Mouse (Mus musculus): Measurements from ENCODE around the gene Il1r2. TPM values are rescaled to one million over a fixed set of nuclear protein-coding genes. Genes with fewer than 3 reads are reported as not detected.

Il1r2 gene
- 0.50 and 0.74 TPM in 2 replicates for polyA plus RNA-seq (2015; fragmentation: Nextera tagmentation; extraction: Ambion mirVana)

DNA sequence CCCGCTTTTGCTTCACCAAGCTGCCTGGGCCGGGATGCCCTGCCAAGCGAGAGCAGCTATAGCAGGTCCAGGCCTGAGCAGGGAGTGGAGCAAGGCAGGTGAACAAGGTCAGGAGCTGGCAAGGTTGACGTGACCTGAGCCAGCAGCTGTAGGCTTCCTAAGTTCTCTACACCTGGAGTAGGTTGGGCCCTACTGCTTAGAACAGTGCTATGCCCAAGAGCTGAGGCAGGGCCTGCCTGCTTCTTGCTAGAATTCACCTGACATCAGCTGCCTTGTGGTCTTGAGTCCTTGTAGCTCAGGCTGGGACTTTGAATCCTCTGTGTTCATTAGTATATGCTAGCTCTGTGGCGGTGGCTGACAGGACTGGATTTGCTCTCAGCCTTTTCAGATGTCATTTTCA lies at the start of gene Il1r2:
Gene Il1r2, plus strand, starts transcription at position 301 of the 400 bp plus-strand sequence.
- Histone ChIP-seq H3K4me3 (replicated peaks) (no peak within 1 kb of the TSS), H3K36me3 (no peaks in the 10 kb centered on the region), H3K4me2 (no peak within 1 kb of the TSS), H3K27ac (no peak within 1 kb of the TSS), H3K4me1 (no peaks in the 10 kb centered on the region), H3K9me3 (replicated peaks) (no peaks in the 10 kb centered on the region), H3K27me3 (no peaks in the 10 kb centered on the region), H3K9ac (no peak within 1 kb of the TSS)
- ATAC-seq (replicated peaks; ENCODE audit: low FRiP score), result no peak
- 88% methylated on average over 5 of the region's 5 CpGs for WGBS

DNA sequence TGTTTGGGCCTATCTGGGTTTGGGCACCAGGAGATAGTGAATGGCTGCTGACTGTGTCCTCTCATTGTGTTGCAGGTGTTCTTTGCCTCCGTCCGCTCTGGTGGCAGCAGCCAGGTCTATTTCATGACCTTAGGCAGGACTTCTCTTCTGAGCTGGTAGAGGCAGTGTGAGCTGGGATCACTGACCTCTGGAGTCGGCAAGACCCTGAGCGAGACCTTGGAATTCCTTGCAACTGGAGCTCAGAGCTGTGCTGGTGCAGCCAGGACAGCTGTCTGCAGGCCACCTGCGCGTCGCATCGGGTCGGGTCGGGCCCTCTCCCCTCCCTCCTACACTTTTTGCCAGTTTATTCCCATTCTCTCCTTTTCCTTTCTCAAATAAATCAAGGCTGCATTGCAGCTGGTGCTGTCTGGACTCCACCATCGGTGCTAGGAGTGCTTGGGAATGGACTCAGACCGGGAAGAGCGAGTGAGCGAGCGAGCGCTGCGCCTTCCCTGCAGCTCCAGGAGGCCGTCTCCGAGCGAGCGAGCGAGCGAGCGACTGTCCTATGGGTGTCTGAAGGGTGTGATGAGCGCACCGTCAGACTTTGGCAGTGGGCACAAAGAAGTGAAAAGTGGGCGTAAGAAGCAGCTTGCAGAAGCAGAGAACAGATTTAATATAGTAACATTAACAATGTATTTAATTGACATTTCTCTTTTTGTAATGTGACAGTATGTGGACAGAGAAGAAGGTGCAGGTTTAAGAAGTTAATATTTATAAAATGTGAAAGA lies 49.1 kb upstream of the Il1r2 start:
- Histone ChIP-seq H3K27ac (no peak overlapping the region), H3K9ac (no peak overlapping the region), H3K4me1 (no peaks in the 10 kb centered on the region), H3K4me2 (no peak overlapping the region), H3K4me3 (replicated peaks) (no peak overlapping the region), H3K36me3 (peaks cover 79% of the 10 kb centered on the region), H3K9me3 (replicated peaks) (no peaks in the 10 kb centered on the region), H3K27me3 (no peaks in the 10 kb centered on the region)
- WGBS, result 79% methylated on average over 27 of the region's 27 CpGs
- peak; percentile 57; the same call in 1 of the 2 replicates for ATAC-seq (replicated peaks; ENCODE audit: low FRiP score)

DNA sequence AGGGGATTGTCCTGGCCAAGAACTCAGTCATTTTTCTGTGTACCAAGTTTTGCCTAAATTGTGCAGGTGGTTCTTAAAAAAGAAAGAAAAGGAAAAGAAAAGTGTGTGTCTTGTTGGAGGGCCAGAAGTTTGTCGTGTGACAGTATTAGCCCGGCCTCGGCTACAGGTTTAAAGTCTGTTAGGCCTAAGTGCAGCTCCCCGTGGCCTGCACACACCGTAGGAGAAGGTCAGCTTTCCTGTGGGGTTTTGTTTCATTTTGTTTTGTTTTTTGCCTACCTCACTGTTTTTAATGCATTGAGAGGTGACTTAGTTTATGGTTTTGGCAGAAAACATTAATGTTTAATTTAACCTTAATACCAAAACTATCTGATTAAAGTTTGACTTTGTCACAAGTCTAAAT lies 48.5 kb upstream of the Il1r2 start:
- 83% methylated on average over 5 of the region's 5 CpGs for WGBS
- no peak overlapping the region for H3K4me3 ChIP-seq (replicated peaks)
- no peak overlapping the region for H3K27ac ChIP-seq
- H3K36me3 ChIP-seq, result peaks cover 72% of the 10 kb centered on the region
- no peak overlapping the region for H3K9ac ChIP-seq
- H3K4me2 ChIP-seq, result no peak overlapping the region
- no peaks in the 10 kb centered on the region for H3K4me1 ChIP-seq
- no peak for ATAC-seq (replicated peaks; ENCODE audit: low FRiP score)
- H3K9me3 ChIP-seq (replicated peaks), result no peaks in the 10 kb centered on the region
- H3K27me3 ChIP-seq, result no peaks in the 10 kb centered on the region

DNA sequence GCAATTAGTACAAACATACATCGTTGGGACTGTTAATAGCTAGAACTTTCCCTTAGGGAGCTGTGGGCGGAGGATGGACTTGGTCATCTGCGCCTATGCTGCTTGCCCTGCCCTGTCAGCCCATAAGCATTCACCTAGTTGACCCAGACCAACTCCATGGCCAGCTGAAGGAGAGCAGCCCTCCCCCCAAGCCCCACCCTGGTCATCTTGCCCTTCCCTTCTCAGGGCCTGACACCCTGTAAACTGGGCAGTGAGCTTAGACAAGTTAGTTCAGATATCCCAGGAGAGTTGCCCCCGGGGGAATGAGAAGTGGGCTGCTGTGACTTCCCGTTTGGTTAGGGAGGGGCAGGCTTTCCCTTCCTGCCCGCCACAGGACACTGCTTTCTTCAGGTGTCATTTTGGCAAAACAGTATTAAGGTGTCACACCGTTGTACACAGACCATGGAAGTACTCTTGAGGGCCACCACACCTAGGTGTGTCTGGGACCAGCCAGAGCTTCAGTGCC lies 46.7 kb upstream of the Il1r2 start:
- H3K9ac ChIP-seq, result no peak overlapping the region
- ATAC-seq (replicated peaks; ENCODE audit: low FRiP score), result no peak
- peaks cover 57% of the 10 kb centered on the region for H3K36me3 ChIP-seq
- H3K27ac ChIP-seq, result no peak overlapping the region; the same call in 1 of the 2 replicates
- H3K4me2 ChIP-seq, result no peak overlapping the region
- WGBS, result 81% methylated on average over 7 of the region's 7 CpGs
- H3K4me3 ChIP-seq (replicated peaks), result no peak overlapping the region
- no peaks in the 10 kb centered on the region for H3K27me3 ChIP-seq
- no peaks in the 10 kb centered on the region for H3K4me1 ChIP-seq
- no peaks in the 10 kb centered on the region for H3K9me3 ChIP-seq (replicated peaks)

DNA sequence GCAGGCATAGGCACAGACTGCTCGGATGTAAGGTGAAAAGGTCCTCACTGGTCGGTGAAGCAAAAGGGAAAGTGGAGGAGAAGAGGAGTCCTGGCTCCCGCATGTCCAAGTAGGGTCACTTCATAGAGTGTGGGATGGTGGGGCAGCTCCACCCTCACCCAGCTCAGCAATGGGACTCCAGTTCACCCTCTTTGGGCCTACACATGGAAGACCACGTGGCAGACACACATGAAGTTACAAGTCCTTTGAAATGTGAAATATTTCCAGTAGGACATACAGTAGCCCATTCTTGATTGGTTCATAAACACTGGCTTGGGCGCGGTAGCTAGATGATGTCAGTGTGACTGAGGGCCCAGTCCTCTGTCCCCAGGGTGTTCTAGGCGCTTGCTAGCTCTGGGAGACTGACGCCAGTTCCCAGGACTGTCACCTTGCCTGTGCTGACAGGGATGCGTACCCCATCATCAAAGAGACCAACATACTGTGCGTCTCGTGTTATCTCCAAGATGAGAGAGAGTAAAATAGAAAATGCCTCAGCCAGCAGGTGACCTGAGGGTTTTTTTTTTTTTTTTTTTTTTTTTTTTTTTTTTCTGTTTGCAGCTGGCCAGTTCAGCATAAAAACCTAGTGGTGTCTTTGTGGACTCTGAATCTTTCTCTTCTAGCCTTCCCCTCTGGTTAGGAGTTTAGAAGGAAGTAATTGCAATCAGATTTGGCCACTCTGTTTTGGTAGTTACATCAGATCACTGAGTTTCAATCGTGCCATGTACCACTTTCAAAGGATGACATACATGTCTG lies 45.5 kb upstream of the Il1r2 start:
- Histone ChIP-seq H3K4me1 (no peaks in the 10 kb centered on the region), H3K4me2 (no peak overlapping the region), H3K36me3 (peaks cover 45% of the 10 kb centered on the region), H3K27ac (no peak overlapping the region), H3K4me3 (replicated peaks) (no peak overlapping the region), H3K27me3 (no peaks in the 10 kb centered on the region), H3K9ac (no peak overlapping the region), H3K9me3 (replicated peaks) (no peaks in the 10 kb centered on the region)
- ATAC-seq (replicated peaks; ENCODE audit: low FRiP score), result no peak
- 85% methylated on average over 12 of the region's 12 CpGs for WGBS

GRCm38 (mm10) chr1:40029597-40029996 lies 44.3 kb upstream of the Il1r2 start:
- Histone ChIP-seq H3K4me2 (no peak overlapping the region), H3K9me3 (replicated peaks) (no peaks in the 10 kb centered on the region), H3K27me3 (no peaks in the 10 kb centered on the region), H3K4me1 (no peaks in the 10 kb centered on the region), H3K36me3 (peaks cover 33% of the 10 kb centered on the region), H3K9ac (no peak overlapping the region), H3K4me3 (replicated peaks) (no peak overlapping the region), H3K27ac (no peak overlapping the region)
- WGBS, result 91% methylated on average over 5 of the region's 5 CpGs
- ATAC-seq (replicated peaks; ENCODE audit: low FRiP score), result no peak

GRCm38 (mm10) chr1:40030287-40030975 lies 43.4 kb upstream of the Il1r2 start:
- H3K4me3 ChIP-seq (replicated peaks), result no peak overlapping the region
- ATAC-seq (replicated peaks; ENCODE audit: low FRiP score), result no peak
- H3K9ac ChIP-seq, result no peak overlapping the region
- no peaks in the 10 kb centered on the region for H3K27me3 ChIP-seq
- WGBS, result 83% methylated on average over 14 of the region's 14 CpGs
- H3K4me1 ChIP-seq, result no peaks in the 10 kb centered on the region
- H3K27ac ChIP-seq, result no peak overlapping the region
- H3K4me2 ChIP-seq, result no peak overlapping the region
- peaks cover 24% of the 10 kb centered on the region for H3K36me3 ChIP-seq
- no peaks in the 10 kb centered on the region for H3K9me3 ChIP-seq (replicated peaks)

DNA sequence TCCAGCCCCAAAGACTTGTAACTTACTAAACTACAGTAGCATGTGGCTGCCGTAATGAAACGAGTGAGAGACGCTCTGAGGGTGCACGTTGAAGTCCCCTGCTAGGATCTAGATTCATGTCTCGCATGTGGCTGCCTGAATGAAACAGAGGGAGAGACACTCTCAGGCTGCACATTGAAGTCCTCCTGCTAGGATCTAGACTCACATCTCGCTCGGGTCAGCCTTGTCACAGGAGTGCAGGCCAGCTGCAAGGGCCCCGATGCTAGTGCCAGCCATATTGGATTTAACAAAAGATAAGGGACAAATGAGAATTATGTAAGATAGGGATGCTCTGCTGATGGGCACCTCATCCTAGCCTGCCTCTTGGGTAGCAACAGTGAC lies 42.9 kb upstream of the Il1r2 start:
- Histone ChIP-seq H3K9ac (no peak overlapping the region), H3K9me3 (replicated peaks) (no peaks in the 10 kb centered on the region), H3K36me3 (peaks cover 19% of the 10 kb centered on the region), H3K4me3 (replicated peaks) (no peak overlapping the region), H3K27ac (no peak overlapping the region), H3K4me1 (no peaks in the 10 kb centered on the region), H3K27me3 (no peaks in the 10 kb centered on the region), H3K4me2 (no peak overlapping the region)
- WGBS, result 92% methylated on average over 8 of the region's 8 CpGs
- no peak for ATAC-seq (replicated peaks; ENCODE audit: low FRiP score)

- Histone ChIP-seq H3K9me3 (replicated peaks) (no peaks in the 10 kb centered on the region), H3K9ac (no peak overlapping the region), H3K36me3 (peaks cover 12% of the 10 kb centered on the region), H3K4me2 (no peak overlapping the region), H3K27me3 (no peaks in the 10 kb centered on the region), H3K4me3 (replicated peaks) (no peak overlapping the region), H3K4me1 (no peaks in the 10 kb centered on the region), H3K27ac (no peak overlapping the region)
- 87% methylated on average over 2 of the region's 2 CpGs for WGBS
- no peak for ATAC-seq (replicated peaks; ENCODE audit: low FRiP score)
These were observed 42.3 kb upstream of the Il1r2 start for GRCm38 (mm10) chr1:40031626-40032025.

- Histone ChIP-seq H3K4me3 (replicated peaks) (no peak overlapping the region), H3K27ac (no peak overlapping the region), H3K27me3 (no peaks in the 10 kb centered on the region), H3K36me3 (no peaks in the 10 kb centered on the region; the same call in 1 of the 2 replicates), H3K4me1 (no peaks in the 10 kb centered on the region), H3K9ac (no peak overlapping the region), H3K4me2 (no peak overlapping the region), H3K9me3 (replicated peaks) (no peaks in the 10 kb centered on the region)
- 56% methylated on average over 4 of the region's 4 CpGs for WGBS
- ATAC-seq (replicated peaks; ENCODE audit: low FRiP score), result no peak
These were observed 40.6 kb upstream of the Il1r2 start for GRCm38 (mm10) chr1:40033315-40033714.

GRCm38 (mm10) chr1:40033743-40034420 lies 40.0 kb upstream of the Il1r2 start:
- no peak for ATAC-seq (replicated peaks; ENCODE audit: low FRiP score)
- Histone ChIP-seq H3K9ac (no peak overlapping the region), H3K4me1 (no peaks in the 10 kb centered on the region), H3K4me2 (no peak overlapping the region), H3K36me3 (no peaks in the 10 kb centered on the region), H3K4me3 (replicated peaks) (no peak overlapping the region), H3K9me3 (replicated peaks) (no peaks in the 10 kb centered on the region), H3K27me3 (no peaks in the 10 kb centered on the region), H3K27ac (no peak overlapping the region)
- WGBS, result 77% methylated on average over 12 of the region's 12 CpGs

Data from kidney, embryonic 15.5 days (tissue).